Mouse (Mus musculus) adrenal gland, adult (tissue): ENCODE results near the gene Spty2d1.

Source experiments
- DNase-seq, 2 experiments: peaks; one replicate each; pipeline ENCODE4 v3.0.0; 2022 to 2023; ENCODE audit warnings: low spot score in 1 of 2; ENCODE audit not compliant: inconsistent age in 2 of 2

Gene Spty2d1

GRCm38 (mm10) chr7:47022482-47022881 is 14.3 kb upstream of the Spty2d1 start:
- DNase-seq, result no peak

- DNase-seq, result no peak
Measured at GRCm38 (mm10) chr7:47020956-47021355, 12.7 kb upstream of the Spty2d1 start.

DNA sequence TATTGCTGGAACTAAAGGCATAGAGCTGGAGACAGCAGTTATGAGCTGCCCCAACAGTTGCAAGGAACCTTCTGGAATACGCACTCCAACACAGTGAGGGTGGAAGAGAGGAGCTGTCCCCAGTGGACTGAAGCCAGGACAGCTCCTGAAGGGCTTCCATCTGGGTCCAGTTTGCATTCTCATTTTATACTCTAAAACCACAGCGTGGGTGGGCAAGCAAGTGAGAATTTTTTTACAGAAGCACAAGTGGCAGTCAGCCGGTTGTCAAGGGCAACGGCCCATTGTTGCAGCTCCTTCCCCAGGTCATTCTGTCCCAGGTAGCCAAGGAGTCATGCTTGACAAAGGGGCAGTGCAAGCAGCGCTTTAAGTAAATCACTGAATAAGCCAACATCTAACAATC is 11.4 kb upstream of the Spty2d1 start:
- no peak for DNase-seq

GRCm38 (mm10) chr7:47017146-47017545 is 8.9 kb upstream of the Spty2d1 start:
- no peak for DNase-seq

DNA sequence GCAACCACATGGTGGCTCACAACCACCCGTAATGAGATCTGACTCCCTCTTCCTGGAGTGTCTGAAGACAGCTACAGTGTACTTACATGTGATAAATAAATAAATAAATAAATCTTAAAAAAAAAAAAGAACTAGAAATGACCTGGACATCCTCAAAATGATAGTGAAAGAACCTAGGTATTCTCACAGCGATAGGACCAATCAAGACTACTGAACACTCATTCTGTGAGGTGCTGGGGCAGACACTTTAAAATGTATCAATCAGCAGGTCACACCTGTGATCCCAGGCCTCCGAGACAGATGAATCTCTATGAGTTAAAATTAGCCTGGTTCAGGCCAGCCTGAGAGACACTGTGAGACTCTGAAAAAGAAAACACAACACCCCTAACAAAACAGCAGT is 8.4 kb upstream of the Spty2d1 start:
- DNase-seq, result no peak

- DNase-seq, result peak; percentile 88 to 94
Measured at GRCm38 (mm10) chr7:47015390-47016065, 7.3 kb upstream of the Spty2d1 start.

- DNase-seq, result peak in 1 of 2 experiments; percentile 80
Measured at GRCm38 (mm10) chr7:47014564-47015389, 6.6 kb upstream of the Spty2d1 start.

DNA sequence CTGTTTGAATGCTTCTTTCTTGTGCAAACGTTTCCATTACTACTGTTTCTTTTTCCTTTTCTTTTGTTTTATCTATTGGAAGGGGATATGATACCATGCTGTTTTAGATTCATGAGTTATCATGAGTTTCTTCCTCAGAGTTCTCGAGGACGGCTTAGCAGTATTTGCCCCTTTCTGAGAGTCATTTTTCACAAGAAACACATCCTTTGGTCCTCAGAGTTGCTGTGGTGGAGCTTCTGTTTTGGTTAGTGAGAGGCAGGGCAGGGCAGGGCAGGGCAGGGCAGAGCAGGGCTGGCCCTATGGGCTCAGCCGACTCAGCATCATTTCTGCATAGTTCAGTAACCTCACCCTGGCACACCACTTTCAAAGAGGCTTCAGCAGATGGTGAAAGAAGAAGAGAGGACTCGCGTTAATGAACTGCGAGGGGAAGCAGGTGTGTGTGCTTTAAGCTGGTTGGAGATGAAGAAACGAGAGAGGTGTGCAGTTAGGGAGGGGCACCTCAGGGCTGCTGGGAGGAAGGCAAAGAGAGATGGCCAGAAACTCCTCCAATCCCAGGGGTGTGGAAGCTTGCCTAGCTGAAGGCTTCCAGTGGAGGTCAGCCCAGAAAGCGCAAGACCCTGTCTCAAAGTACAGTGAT is 5.0 kb upstream of the Spty2d1 start:
- DNase-seq, result no peak

- DNase-seq, result no peak
Measured at GRCm38 (mm10) chr7:47007818-47008167, 418 bp downstream of the Spty2d1 start.

DNA sequence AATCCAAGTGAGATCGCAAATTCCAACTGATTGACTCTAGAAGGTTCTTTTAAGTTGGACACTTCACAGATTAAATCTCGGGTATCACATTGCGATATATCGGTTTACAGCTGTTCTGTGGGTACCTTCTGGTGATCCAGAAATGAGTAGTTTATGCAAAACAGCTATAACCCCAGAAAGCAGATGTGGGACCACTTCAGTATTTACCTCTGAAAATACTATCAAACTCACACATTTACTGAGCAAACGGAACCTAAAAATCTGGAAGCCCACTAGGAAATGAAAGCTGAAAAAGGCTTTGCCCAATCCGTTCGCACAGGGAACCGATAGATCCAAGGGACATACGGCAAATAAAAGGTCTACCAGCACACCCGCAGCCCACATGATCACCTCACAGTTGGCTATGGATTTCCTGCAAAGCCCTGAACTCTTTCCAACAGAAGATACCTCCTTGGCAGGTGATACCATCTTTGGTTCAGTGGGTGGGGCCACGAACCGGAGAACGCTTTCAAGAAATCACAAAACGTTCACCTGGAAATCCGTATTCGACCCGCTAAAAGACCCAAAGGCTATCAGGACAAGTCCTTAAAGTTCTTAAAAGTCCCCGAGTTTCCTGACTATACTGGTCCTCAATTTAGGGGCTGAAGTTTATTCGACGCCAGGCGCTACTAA is 966 bp downstream of the Spty2d1 start:
- DNase-seq, result peak in 1 of 2 experiments; percentile 69

DNA sequence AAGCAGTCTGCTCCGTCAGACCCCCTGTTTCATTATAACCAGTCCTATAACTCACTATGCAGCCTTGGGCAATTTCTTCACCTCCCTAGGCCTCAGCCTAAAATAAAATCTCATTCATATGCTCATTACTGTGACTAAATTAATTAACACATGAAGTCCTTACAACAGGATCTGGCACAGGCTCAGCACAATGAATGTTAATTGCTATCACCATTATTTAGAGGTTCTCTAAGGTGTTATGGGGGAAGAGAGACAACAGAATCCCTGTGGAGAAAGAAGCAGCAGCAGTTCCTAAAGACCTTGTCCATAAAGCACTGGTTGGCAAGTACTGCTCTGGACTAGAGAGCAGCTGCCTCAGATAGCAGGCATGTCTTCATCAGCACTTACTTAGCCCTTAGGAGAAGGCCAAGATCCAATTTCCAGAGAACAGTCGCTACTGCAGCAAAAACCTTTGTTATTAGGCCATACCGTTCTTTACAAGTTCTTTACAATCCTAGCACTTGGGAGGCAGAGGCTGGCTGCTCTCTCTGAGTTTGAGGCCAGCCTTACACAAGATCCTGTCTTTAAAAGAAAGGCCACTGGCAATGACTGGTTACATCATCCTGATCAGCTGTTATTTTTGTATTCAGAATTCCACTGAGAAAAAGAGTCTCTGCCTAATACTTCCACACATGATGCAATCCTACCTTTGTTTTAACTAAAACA is 4.6 kb downstream of the Spty2d1 start:
- DNase-seq, result no peak

- no peak for DNase-seq
Measured at GRCm38 (mm10) chr7:47001900-47002275, 6.3 kb downstream of the Spty2d1 start.

GRCm38 (mm10) chr7:47001125-47001899 is 6.9 kb downstream of the Spty2d1 start:
- no peak for DNase-seq

GRCm38 (mm10) chr7:47000644-47000983 is 7.6 kb downstream of the Spty2d1 start:
- peak in 1 of 2 experiments; percentile 46 for DNase-seq

GRCm38 (mm10) chr7:46999983-47000643 is 8.1 kb downstream of the Spty2d1 start:
- no peak for DNase-seq

- no peak for DNase-seq
Measured at GRCm38 (mm10) chr7:46998942-46999341, 9.3 kb downstream of the Spty2d1 start.

DNA sequence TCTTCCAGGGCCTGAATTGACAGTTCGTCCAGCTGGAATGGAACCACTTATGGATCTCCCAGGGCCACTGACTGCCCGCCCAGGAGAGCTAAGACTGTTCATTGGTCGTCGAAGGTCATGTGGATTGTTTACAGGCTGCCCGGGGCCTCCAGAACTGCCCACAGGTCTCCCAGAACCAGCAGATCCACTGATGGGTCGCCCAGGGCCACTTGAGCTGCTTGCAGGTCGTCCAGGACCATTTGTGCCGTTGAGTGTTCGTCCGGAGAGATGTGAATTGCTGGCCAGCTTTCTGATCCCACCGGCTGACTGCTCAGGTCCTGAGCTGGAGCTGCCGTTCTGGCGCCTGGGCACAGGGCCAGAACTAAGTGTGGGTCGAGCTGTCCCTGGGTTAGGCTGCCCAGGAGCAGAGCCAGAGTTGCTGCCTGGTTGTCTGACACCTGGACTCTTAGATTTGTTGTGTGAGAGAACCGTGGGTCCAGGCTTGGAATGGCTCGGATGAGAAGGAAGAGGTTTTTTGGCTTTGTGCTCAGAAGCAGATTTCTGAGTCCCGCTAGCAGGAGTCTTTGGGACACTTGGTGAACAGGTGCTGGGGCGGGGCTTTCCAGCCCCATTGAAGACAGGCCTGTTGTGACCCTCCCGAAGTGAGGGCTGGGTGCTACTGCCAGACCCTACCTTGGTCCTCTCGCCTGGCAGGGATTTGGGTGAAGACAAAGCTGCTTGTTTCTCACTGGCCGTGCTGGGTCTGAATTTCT is 10.4 kb downstream of the Spty2d1 start:
- peak in 1 of 2 experiments; percentile 56 for DNase-seq

- no peak for DNase-seq
Measured at GRCm38 (mm10) chr7:46997008-46997407, 11.2 kb downstream of the Spty2d1 start.

DNA sequence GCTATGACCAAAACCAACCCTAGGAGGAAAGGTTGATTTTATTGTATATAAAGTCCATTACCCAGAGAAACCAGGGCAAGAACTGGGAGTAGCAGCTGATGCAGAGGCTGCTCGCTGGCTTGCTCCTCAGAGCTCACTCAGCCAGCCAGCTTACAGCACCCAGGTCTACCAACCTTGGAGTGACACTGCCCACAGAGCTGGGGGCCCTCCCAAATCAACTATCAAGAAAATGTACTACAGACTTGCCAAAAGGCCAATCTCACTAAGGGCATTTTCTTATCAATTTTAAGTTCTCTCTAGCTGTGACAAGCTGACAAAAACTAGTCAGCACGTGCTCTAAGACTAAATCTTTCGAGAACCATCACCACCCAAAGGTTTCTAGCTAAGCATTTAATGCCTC is 12.7 kb downstream of the Spty2d1 start:
- no peak for DNase-seq
